Mouse (Mus musculus) liver, adult (tissue): ENCODE results near the gene Gm45716.

Source experiments
- GATA4 ChIP-seq: IDR thresholded peaks from 2 replicates; pipeline ENCODE4 v1.6.1; 2014; ENCODE audit warnings: mild to moderate bottlenecking, low read length; ENCODE audit not compliant: insufficient replicate concordance

The Gm45716 gene

DNA sequence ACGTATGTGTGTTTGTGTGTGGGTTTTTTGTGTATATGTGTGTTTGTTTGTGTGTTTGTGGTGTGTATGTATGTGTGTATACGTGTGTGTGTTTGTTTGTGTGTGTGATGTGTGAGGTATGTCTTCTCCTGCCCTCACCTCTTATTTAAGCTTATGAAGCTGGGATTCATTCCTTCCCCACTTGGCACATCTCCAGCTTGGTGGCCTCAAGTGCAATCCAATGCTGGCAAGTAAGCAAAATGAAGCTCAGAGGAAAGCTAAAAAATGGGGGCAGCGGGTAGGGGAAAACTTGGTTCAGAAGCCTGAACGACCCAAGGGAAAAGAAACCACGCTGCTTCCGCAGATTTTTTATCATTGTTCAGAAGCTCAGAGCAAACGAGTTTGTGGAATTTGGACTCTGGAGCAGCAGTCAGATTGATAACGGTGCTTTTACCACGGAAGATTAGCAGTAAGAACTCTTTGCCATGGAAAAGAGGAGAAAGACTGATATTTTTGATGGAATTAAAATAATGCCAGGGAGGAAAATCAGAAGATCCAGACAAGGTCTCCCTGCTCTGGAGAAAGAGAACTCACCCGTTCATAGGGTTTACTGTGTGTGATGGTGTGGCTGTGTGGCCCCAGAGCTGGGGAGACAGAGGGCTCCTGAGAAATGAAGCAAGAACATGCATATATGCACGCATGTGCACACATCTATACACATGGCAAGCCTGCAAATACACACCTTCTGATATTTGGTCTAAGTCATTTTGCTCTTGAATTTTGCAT lies 8.5 kb downstream of the Gm45716 start:
- TF ChIP-seq GATA4, result peak; percentile 72

DNA sequence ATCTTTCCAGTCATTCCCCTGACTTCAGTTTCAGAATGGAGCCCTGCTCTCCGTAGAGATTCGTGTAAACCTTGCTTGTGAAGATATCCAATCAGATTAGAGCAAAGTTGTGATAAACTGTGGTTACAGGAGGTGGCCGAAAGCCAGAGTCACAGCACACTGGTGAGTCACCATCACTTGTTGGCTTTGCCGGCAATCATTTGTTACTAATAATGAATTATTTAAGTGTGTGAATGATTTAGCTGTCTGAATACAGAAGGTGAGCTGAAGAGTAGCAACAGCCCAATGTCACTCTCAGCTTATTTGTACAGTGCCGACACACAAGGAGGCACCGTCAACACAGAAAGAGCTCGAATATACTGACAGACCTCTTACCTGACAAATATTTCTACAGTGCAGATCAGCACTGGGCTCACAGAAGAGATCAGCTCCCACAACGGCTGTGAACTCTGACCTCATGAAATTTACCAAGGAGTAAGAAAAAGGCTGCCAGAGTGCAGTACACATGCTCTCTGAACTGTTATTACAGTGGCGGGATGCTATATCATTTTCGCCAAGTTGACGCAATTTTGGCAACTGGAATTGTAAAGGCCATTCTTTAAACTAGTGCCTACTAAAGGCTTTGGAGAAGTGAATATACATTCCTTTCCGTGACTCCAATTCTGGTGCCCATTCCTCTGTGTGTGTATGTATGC lies 9.2 kb downstream of the Gm45716 start:
- no peak for TF ChIP-seq GATA4

DNA sequence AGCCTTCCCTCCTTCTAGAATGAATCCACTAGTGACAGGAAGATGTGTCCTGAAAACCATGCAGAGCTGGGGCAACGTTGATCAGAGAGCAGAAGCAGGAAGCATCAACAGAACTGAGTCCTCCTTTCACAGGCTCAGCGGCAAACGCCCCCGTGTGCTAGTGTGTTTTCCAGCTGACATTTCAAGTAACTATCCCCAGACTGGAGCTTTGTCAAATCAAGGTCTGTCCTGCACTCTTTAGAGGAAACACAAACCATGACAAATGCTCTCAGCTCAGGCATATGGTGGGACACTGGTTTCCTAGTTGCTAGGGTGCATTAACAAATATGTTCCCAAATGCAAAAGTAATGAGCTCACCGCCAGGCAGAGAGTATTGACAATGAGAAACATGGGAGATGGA lies 10.6 kb downstream of the Gm45716 start:
- no peak for TF ChIP-seq GATA4

DNA sequence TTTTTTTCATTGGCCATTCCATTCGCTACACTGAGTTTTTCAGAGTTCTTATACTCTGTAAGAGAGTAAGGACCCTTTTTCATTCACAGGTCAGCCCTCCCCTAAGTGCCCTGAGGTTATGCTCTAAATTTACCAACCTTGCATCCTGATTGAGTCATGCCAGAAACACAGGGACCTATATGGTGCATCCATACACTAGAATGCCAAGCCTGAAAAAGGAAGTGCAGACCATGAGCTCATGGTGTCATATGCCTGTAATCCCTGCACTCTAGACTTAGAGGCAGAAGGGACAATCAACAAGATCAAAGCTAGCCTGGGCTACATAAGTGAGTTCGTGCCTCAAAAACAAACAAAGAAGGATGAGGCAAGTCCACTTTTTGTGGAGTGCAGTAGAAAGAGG lies 13.3 kb downstream of the Gm45716 start:
- TF ChIP-seq GATA4, result no peak

GRCm38 (mm10) chr11:90214246-90214645 lies 26.8 kb downstream of the Gm45716 start:
- no peak for TF ChIP-seq GATA4

DNA sequence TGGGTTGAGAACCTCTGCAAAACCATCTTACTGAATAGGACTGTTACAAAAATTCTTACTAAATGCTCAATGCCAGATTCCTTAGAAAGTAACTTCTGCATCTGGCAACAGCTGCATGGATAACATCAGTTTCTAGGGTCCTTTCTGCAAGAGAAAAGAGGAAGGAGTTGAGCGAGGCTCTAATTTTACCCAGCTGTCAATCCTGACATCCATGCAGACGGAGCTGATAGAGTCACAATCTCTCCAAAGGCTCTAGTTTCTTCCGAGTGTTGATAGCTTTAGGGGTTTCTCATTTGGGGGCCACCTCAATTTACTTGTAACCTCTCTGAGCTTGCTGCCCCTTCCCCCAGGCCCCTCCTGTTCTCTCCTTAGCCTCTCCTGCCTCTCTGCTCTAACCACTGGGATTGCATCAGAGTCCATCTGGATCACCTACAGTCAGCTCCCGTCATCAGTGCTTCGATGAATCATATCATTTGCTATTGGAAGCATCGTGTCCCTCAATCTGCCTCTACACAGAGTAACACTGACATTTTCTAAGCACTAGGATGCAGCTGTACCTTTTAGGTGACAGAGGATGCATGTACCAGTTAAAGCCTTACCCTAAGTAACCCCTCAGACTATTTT lies 32.7 kb downstream of the Gm45716 start:
- no peak for TF ChIP-seq GATA4

- TF ChIP-seq GATA4, result no peak
Measured at GRCm38 (mm10) chr11:90220750-90221149, 33.3 kb downstream of the Gm45716 start.

DNA sequence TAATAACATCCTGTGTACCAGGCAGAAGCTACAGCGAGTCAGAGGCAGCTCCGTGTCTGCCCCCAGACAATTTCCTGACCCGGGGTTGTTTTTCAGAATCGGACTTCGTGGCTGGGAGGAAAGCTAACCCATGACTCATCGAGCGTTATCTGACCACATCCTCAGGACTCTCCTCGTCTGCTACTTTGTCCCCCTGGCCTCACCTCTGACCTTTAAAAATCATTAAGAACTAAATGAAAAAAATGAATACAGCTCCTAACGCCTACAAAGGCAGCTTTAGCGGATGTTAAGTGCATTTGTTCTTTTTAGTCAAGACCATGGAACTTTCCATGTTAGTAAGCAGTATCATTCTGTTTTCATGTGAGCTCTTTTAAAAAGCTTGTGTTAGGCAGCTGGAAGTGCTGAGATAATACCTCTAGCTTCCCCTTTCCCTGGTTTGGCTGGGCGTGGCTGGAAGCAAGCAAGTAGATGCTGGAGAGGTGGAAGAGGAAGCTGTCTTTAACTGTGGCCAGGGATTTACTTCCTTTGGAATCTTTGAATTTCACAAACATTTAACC lies 37.5 kb downstream of the Gm45716 start:
- peak; percentile 90 for TF ChIP-seq GATA4

- TF ChIP-seq GATA4, result no peak
Measured at GRCm38 (mm10) chr11:90227000-90227922, 39.8 kb downstream of the Gm45716 start.

GRCm38 (mm10) chr11:90228251-90228949 lies 40.9 kb downstream of the Gm45716 start:
- TF ChIP-seq GATA4, result no peak

- no peak for TF ChIP-seq GATA4
Measured at GRCm38 (mm10) chr11:90229800-90230199, 42.3 kb downstream of the Gm45716 start.

GRCm38 (mm10) chr11:90230671-90231070 lies 43.2 kb downstream of the Gm45716 start:
- TF ChIP-seq GATA4, result peak; percentile 36; the same call in 1 of the 2 replicates

GRCm38 (mm10) chr11:90231631-90232030 lies 44.1 kb downstream of the Gm45716 start:
- no peak for TF ChIP-seq GATA4

DNA sequence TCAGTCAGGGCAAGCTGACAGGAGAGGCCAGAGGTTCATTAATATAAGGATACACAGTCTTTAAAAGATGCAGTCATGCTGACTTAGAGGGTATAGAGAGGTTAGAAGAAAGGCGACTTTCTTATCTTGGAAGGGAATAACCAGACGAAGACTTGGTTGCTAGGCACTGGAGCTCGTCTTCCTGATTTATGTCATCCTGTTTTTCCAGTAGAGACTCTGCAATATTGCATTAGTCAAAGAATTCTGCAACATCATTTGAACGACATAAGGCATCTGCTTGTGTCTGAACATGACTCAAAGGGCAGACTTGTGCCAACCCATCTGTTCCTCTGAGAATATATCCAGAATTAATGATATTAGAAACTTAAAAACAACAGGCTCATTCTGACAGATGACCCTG lies 45.2 kb downstream of the Gm45716 start:
- no peak for TF ChIP-seq GATA4
